Comparison of ENCODE assay signal across 1 mouse cellular context in the genomic region with DNA sequence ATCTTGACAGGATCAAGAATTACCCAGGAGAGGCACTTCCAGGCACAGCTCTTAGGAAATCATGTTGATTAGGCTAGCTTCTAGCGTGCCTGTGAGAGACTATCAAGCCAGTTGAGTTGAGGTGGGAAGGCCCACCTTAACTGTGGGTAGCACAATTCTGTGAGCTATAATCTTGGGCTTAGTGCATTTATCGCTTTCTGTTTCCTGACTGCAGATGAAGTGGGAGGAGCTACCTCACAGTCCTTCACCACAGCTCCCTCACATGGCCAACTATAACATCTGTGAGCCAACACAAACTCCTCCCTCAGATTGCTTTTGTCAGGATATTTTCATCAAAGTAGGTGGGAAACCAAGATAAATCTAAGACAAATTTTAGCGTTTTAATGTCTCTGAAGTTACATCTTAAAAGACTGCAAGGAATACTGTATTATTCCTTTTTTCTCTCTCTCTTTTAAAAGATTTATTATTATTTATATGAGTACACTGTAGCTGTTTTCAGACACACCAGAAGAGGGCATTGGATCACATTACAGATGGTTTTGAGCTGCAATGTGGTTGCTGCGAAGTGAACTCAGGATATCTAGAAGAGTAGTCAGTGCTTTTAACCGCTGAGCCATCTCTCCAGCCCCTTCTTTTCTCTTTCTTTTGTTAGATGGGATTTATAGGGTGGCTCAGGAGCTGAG.
TF ChIP-seq lines count a peak whose summit lies in the region.

No protein-coding gene starts in this region.

TF ChIP-seq in MEL, 35 proteins besides CTCF, POLR2A, EP300 and RAD21 (continued from another document):
- TF ChIP-seq UBTF (IDR thresholded peaks at IDR 0.05; ENCODE audit: borderline replicate concordance, insufficient read depth, low read depth, low read length): no peak
- TF ChIP-seq MAZ (IDR thresholded peaks at IDR 0.05; ENCODE audit: low read depth, low read length): 0 out of 2 replicates have a peak, but pooled peaks have one; percentile 35
- peak; percentile 66 for TF ChIP-seq GATA1 (IDR thresholded peaks at IDR 0.05; ENCODE audit: low read depth, low read length)
- peak; percentile 69 for TF ChIP-seq HCFC1 (IDR thresholded peaks at IDR 0.05; ENCODE audit: low read depth, low read length)
- TF ChIP-seq SMC3 (IDR thresholded peaks at IDR 0.05; ENCODE audit: low read depth, low read length): peak; percentile 53
- no peak for TF ChIP-seq GABPA (IDR thresholded peaks at IDR 0.05; ENCODE audit: low read depth, low read length)
- no peak for TF ChIP-seq ZNF384 (IDR thresholded peaks at IDR 0.05; ENCODE audit: low read depth, low read length)
- TF ChIP-seq BHLHE40 (IDR thresholded peaks at IDR 0.05; ENCODE audit: borderline replicate concordance, low read depth, low read length): no peak
- TF ChIP-seq NELFE (IDR thresholded peaks at IDR 0.05; ENCODE audit: low read depth, low read length): peak; percentile 59
- TF ChIP-seq POLR2AphosphoS2 (IDR thresholded peaks at IDR 0.05; ENCODE audit: low read length): no peak
- TF ChIP-seq JUND (IDR thresholded peaks at IDR 0.05; ENCODE audit: low read depth, low read length): no peak
- no peak for TF ChIP-seq MAFK (IDR thresholded peaks at IDR 0.05; ENCODE audit: borderline replicate concordance, low read depth, low read length)
- TF ChIP-seq TBP (IDR thresholded peaks at IDR 0.05; ENCODE audit: low read depth, low read length): peak; percentile 80
- peak; percentile 59; the same call in 1 of the 2 replicates for TF ChIP-seq ETS1 (IDR thresholded peaks at IDR 0.05; ENCODE audit: low read depth, low read length)
- no peak for TF ChIP-seq ZKSCAN1 (IDR thresholded peaks at IDR 0.05; ENCODE audit: low read depth, low read length)
- no peak for TF ChIP-seq CHD1 (IDR thresholded peaks at IDR 0.05; ENCODE audit: low read depth, low read length)
- no peak for TF ChIP-seq MYB (IDR thresholded peaks at IDR 0.05; ENCODE audit: low read depth, low read length)
- TF ChIP-seq ZC3H11A (IDR thresholded peaks at IDR 0.05; ENCODE audit: low read depth, low read length): peak; percentile 17; the same call in 1 of the 2 replicates
- peak; percentile 65; the same call in 1 of the 2 replicates for TF ChIP-seq SIN3A (IDR thresholded peaks at IDR 0.05; ENCODE audit: low read length)
- peak; percentile 59; the same call in 1 of the 2 replicates for TF ChIP-seq MXI1 (IDR thresholded peaks at IDR 0.05; ENCODE audit: low read depth, low read length)
TF ChIP-seq in MEL: peak in this region for 16.
